Mouse (Mus musculus): Measurements from ENCODE around the gene Tsen34. TPM values are rescaled to one million over a fixed set of nuclear protein-coding genes. Genes with fewer than 3 reads are reported as not detected.

Gene Tsen34
- 103 and 106 TPM in 2 replicates for polyA plus RNA-seq (2014; fragmentation: Nextera tagmentation; extraction: Ambion mirVana)

DNA sequence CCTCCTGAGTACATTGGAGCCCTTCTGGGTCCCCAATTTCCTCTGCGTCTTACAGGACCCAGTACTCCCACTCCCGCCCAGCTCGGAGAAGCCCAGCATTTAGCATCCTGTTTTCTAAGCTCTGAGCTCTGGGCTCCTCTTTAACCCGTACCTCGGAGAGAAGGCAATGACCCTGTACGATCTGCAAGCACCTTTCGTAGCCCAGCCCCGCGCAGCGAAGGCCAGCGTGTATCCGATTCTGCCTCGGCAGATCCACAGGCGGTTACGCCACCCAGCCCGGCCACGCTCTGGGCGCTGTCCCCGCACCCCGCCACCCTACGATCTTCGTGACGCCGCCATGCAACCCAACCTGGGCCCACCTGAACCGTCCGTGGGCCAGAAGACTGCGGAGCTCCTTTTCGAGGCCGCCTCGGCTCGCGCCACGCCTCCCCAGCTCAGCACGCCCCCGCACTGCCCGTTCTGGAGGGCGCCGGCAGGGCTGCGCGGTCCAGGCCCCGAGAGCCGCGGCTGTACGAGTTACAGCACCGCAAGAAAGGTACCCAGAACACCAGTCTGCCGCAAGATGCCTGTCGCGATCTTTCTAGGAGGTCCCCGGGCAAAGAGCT, at the start of gene Tsen34:
Tsen34 (plus strand) TSS at position 482 of the 605 bp plus-strand sequence.
- peak within 1 kb of the TSS; percentile 98 for H3K4me2 ChIP-seq
- WGBS, result under 1% methylated on average over 49 of the region's 49 CpGs
- peak within 1 kb of the TSS; percentile 70 for H3K9ac ChIP-seq (ENCODE audit: low read depth, low read length)
- H3K27ac ChIP-seq (ENCODE audit: low read depth, low read length), result peak within 1 kb of the TSS; percentile 95
- DNase-seq (ENCODE audit: low spot score), result no peak
- H3K4me3 ChIP-seq (ENCODE audit: low read depth, low read length), result peak within 1 kb of the TSS; percentile 76
- H3K27me3 ChIP-seq (replicated peaks; ENCODE audit: control insufficient read depth, insufficient read depth, low read length), result no peaks in the 10 kb centered on the region
- peaks cover 6% of the 10 kb centered on the region for H3K36me3 ChIP-seq (ENCODE audit: control insufficient read depth, insufficient read depth, low read length)
- peaks cover 12% of the 10 kb centered on the region for H3K4me1 ChIP-seq (replicated peaks; ENCODE audit: control insufficient read depth, insufficient read depth, low read length)
- no peaks in the 10 kb centered on the region for H3K9me3 ChIP-seq (ENCODE audit: control insufficient read depth, low read length)
- ATAC-seq (replicated peaks; ENCODE audit: low FRiP score), result no peak

GRCm38 (mm10) chr7:3643412-3643811, 49.3 kb upstream of the Tsen34 start:
- DNase-seq (ENCODE audit: low spot score) (no peak), ATAC-seq (replicated peaks; ENCODE audit: low FRiP score) (no peak)
- 57% methylated on average over 5 of the region's 5 CpGs for WGBS
- Histone ChIP-seq H3K27me3 (replicated peaks; ENCODE audit: control insufficient read depth, insufficient read depth, low read length) (no peaks in the 10 kb centered on the region), H3K4me1 (replicated peaks; ENCODE audit: control insufficient read depth, insufficient read depth, low read length) (peaks cover 25% of the 10 kb centered on the region), H3K27ac (ENCODE audit: low read depth, low read length) (no peak overlapping the region), H3K4me2 (peak overlapping the region; percentile 90), H3K9me3 (ENCODE audit: control insufficient read depth, low read length) (no peaks in the 10 kb centered on the region), H3K36me3 (ENCODE audit: control insufficient read depth, insufficient read depth, low read length) (peaks cover 21% of the 10 kb centered on the region), H3K4me3 (ENCODE audit: low read depth, low read length) (no peak overlapping the region), H3K9ac (ENCODE audit: low read depth, low read length) (no peak overlapping the region)

DNA sequence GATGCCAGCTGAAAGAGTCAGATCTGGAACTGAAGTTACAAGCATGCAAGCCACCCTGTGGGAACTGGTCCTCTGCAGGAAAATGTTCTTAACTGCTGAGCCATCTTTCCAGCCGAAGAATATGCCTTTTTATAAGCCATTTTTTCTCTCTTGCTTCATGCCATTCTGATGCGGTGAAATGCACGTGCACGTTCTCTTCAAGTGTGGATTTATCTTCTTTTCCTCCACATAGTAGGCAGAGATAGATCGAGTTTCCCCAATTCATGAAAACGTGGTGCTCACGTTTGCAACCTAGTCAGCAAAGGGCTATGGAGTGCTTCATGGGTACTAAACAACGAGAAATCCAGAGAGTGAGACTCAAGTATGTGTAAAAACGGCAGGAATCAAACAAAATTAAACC, 48.8 kb upstream of the Tsen34 start:
- WGBS, result 18% methylated on average over 9 of the region's 9 CpGs
- Histone ChIP-seq H3K4me3 (ENCODE audit: low read depth, low read length) (peak overlapping the region; percentile 99), H3K4me2 (peak overlapping the region; percentile 90), H3K27ac (ENCODE audit: low read depth, low read length) (peak overlapping the region; percentile 6; the same call in 1 of the 2 replicates), H3K36me3 (ENCODE audit: control insufficient read depth, insufficient read depth, low read length) (peaks cover 19% of the 10 kb centered on the region), H3K4me1 (replicated peaks; ENCODE audit: control insufficient read depth, insufficient read depth, low read length) (peaks cover 29% of the 10 kb centered on the region), H3K9ac (ENCODE audit: low read depth, low read length) (0 out of 2 replicates have a peak overlapping the region, but pooled peaks have one; percentile 20), H3K9me3 (ENCODE audit: control insufficient read depth, low read length) (no peaks in the 10 kb centered on the region), H3K27me3 (replicated peaks; ENCODE audit: control insufficient read depth, insufficient read depth, low read length) (no peaks in the 10 kb centered on the region)
- no peak for ATAC-seq (replicated peaks; ENCODE audit: low FRiP score)
- DNase-seq (ENCODE audit: low spot score), result no peak

- Histone ChIP-seq H3K36me3 (ENCODE audit: control insufficient read depth, insufficient read depth, low read length) (peaks cover 15% of the 10 kb centered on the region), H3K27ac (ENCODE audit: low read depth, low read length) (peak overlapping the region; percentile 6), H3K4me2 (peak overlapping the region; percentile 90), H3K9ac (ENCODE audit: low read depth, low read length) (0 out of 2 replicates have a peak overlapping the region, but pooled peaks have one; percentile 20), H3K9me3 (ENCODE audit: control insufficient read depth, low read length) (no peaks in the 10 kb centered on the region), H3K27me3 (replicated peaks; ENCODE audit: control insufficient read depth, insufficient read depth, low read length) (no peaks in the 10 kb centered on the region), H3K4me3 (ENCODE audit: low read depth, low read length) (peak overlapping the region; percentile 99), H3K4me1 (replicated peaks; ENCODE audit: control insufficient read depth, insufficient read depth, low read length) (peaks cover 29% of the 10 kb centered on the region)
- ATAC-seq (replicated peaks; ENCODE audit: low FRiP score) (no peak), DNase-seq (ENCODE audit: low spot score) (no peak)
- WGBS, result 0% methylated on average over 11 of the region's 11 CpGs
These were observed 48.4 kb upstream of the Tsen34 start for GRCm38 (mm10) chr7:3644348-3644671.

DNA sequence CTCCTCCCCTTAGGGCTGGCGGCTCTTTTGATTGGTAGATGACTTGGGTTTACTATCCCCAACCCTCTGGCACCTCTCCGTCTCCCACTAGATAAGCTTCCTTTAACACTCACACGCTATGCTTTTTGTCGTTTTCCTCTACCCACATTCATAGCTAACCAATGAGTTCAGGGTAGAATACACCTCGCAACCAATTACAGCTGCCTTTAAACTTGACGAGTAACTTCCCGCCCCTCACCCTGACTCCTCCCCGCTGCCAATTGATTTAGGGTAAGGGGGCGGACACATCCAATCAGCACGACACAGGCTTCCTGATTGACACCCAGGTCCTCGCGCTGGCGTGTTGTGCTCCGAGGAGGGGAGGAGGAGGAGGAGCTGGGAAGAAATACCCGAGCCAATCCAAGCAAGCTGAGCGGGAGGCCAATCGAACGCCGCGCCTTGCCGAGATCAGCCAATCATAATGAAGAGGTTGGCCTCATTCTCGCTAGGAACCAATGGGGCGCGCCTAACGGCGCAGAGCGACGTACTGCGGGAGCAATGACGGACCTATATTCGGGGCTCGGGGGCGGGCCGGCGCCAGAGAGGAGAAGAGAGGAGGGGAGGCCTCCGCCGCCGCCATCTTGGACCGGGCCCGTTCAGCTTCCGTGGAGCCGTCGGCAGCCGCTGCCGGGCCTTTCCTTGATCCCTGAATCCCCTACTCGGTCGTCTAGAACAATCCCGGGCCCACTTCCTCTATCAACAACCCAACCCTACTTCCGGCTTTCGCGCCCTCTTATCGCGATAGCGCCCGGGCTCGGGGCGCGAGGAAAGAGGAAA, 47.8 kb upstream of the Tsen34 start, which contains the start of gene Cnot3:
Cnot3 (plus strand) TSS at position 597 of the 816 bp plus-strand sequence.
- DNase-seq (ENCODE audit: low spot score), result peak; percentile 92
- Histone ChIP-seq H3K4me3 (ENCODE audit: low read depth, low read length) (peak within 1 kb of the TSS; percentile 99), H3K9ac (ENCODE audit: low read depth, low read length) (peak within 1 kb of the TSS; percentile 99), H3K4me1 (replicated peaks; ENCODE audit: control insufficient read depth, insufficient read depth, low read length) (peaks cover 29% of the 10 kb centered on the region), H3K27me3 (replicated peaks; ENCODE audit: control insufficient read depth, insufficient read depth, low read length) (no peaks in the 10 kb centered on the region), H3K27ac (ENCODE audit: low read depth, low read length) (peak within 1 kb of the TSS; percentile 98), H3K36me3 (ENCODE audit: control insufficient read depth, insufficient read depth, low read length) (peaks cover 13% of the 10 kb centered on the region), H3K9me3 (ENCODE audit: control insufficient read depth, low read length) (no peaks in the 10 kb centered on the region), H3K4me2 (peak within 1 kb of the TSS; percentile 90)
- WGBS, result under 1% methylated on average over 55 of the region's 58 CpGs
- ATAC-seq (replicated peaks; ENCODE audit: low FRiP score), result peak; percentile 96

DNA sequence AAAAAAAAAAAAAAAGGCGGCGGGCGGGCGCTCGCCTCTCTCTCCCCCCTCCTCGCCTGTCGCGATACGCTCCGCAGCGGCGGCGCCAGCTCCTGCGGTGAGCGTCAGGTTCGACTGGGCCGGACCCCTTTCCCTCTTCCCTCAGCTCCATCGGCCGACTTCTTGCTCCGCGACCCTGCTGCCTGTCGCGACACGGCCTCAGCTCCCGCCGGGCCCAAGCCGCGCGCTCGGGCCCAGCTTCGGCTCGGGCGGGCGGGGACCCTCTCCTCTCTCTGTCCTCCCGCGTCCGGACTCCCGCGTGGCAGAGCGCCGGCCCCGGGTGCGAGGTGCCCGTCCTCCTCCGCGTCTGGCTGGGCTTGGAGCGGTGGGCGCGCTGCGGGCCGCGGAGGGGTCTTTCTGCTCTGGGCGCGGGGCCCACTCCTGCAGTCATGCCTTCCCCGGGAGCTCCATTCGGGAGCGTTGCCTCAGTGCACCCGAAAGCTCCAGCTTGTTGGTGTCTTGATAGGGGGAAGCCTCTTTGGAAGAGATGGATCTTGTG, 47.1 kb upstream of the Tsen34 start:
- ATAC-seq (replicated peaks; ENCODE audit: low FRiP score), result peak; percentile 1; the same call in 1 of the 2 replicates
- Histone ChIP-seq H3K4me2 (peak overlapping the region; percentile 90), H3K9me3 (ENCODE audit: control insufficient read depth, low read length) (no peaks in the 10 kb centered on the region), H3K27ac (ENCODE audit: low read depth, low read length) (peak overlapping the region; percentile 98), H3K9ac (ENCODE audit: low read depth, low read length) (peak overlapping the region; percentile 99), H3K4me3 (ENCODE audit: low read depth, low read length) (peak overlapping the region; percentile 99), H3K36me3 (ENCODE audit: control insufficient read depth, insufficient read depth, low read length) (peaks cover 10% of the 10 kb centered on the region; the same call in 1 of the 2 replicates), H3K27me3 (replicated peaks; ENCODE audit: control insufficient read depth, insufficient read depth, low read length) (no peaks in the 10 kb centered on the region), H3K4me1 (replicated peaks; ENCODE audit: control insufficient read depth, insufficient read depth, low read length) (peaks cover 29% of the 10 kb centered on the region)
- WGBS, result under 1% methylated on average over 53 of the region's 58 CpGs
- DNase-seq (ENCODE audit: low spot score), result no peak

- Histone ChIP-seq H3K4me1 (replicated peaks; ENCODE audit: control insufficient read depth, insufficient read depth, low read length) (peaks cover 29% of the 10 kb centered on the region), H3K27ac (ENCODE audit: low read depth, low read length) (no peak overlapping the region), H3K4me3 (ENCODE audit: low read depth, low read length) (peak overlapping the region; percentile 99), H3K36me3 (ENCODE audit: control insufficient read depth, insufficient read depth, low read length) (peaks cover 12% of the 10 kb centered on the region), H3K4me2 (peak overlapping the region; percentile 90), H3K9me3 (ENCODE audit: control insufficient read depth, low read length) (no peaks in the 10 kb centered on the region), H3K27me3 (replicated peaks; ENCODE audit: control insufficient read depth, insufficient read depth, low read length) (no peaks in the 10 kb centered on the region), H3K9ac (ENCODE audit: low read depth, low read length) (peak overlapping the region; percentile 99)
- ATAC-seq (replicated peaks; ENCODE audit: low FRiP score) (no peak), DNase-seq (ENCODE audit: low spot score) (no peak)
- 15% methylated on average over 9 of the region's 9 CpGs for WGBS
These were observed 46.5 kb upstream of the Tsen34 start for GRCm38 (mm10) chr7:3646188-3646587.

DNA sequence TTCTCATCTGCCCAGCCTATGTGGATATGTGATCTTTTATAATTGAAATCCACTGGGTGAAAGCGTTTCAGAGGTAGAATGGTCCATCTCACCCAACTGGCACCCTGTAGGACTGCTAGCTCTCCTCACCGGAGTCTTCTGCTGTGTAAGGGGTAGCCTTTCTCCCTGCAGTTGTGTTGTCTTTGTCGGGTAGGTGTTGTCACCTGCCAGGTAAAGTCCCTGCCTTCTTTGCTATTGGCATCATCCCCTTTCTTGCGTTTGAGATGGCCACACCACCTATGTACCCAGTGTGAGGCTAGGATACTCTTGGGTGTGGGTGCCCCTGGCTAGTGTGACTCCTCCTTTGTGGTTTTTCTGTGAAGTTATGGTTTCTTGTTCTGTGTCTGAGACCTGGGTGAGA, 46.0 kb upstream of the Tsen34 start:
- 64% methylated on average over 4 of the region's 4 CpGs for WGBS
- peaks cover 13% of the 10 kb centered on the region for H3K36me3 ChIP-seq (ENCODE audit: control insufficient read depth, insufficient read depth, low read length)

More for the DNA sequence above, 46.0 kb upstream of the Tsen34 start:
- no peaks in the 10 kb centered on the region for H3K9me3 ChIP-seq (ENCODE audit: control insufficient read depth, low read length)
- peaks cover 29% of the 10 kb centered on the region for H3K4me1 ChIP-seq (replicated peaks; ENCODE audit: control insufficient read depth, insufficient read depth, low read length)
- H3K27me3 ChIP-seq (replicated peaks; ENCODE audit: control insufficient read depth, insufficient read depth, low read length), result no peaks in the 10 kb centered on the region
- peak overlapping the region; percentile 99 for H3K4me3 ChIP-seq (ENCODE audit: low read depth, low read length)
- H3K9ac ChIP-seq (ENCODE audit: low read depth, low read length), result peak overlapping the region; percentile 99
- H3K4me2 ChIP-seq, result peak overlapping the region; percentile 90
- no peak for DNase-seq (ENCODE audit: low spot score)
- no peak overlapping the region for H3K27ac ChIP-seq (ENCODE audit: low read depth, low read length)
- no peak for ATAC-seq (replicated peaks; ENCODE audit: low FRiP score)
